Mouse (Mus musculus) liver, adult 2 months (tissue): Measurements from ENCODE around the gene Snai1.

Experiments used
- CTCF ChIP-seq: fragments of 200-500 bp; IDR thresholded peaks from 2 replicates; pipeline ENCODE4 v1.5.1; 2011; ENCODE audit warnings: low read depth, low read length, control low read depth
- POLR2A ChIP-seq: fragments of 200-500 bp; IDR thresholded peaks from 2 replicates; pipeline ENCODE4 v1.6.1; 2011; ENCODE audit warnings: low read length, control low read depth; ENCODE audit not compliant: insufficient read depth; ENCODE audit errors: extremely low read depth

DNA sequence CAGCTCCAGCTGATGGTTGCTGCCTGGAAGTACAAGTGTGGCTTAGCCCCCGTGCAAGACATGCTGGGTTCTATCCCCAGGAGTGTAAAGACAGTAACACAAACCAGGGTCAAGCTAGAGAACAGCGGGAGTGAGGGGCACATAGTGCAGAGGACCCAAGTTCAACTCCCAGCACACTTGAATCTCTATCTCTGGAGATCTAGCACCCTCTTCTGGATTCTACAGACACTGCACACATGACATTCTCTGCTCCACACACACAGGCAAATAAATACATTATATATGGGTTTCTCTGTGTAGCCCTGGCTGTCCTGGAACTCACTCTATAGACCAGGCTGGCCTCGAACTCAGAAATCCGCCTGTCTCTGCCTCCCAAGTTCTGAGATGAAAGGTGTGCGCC, 25.0 kb upstream of the Snai1 start:
- TF ChIP-seq CTCF (0 out of 2 replicates have a peak, but pooled peaks have one; percentile 5), POLR2A (no peak)
